Mouse (Mus musculus) bone marrow, adult 2 months (tissue): ENCODE results near the gene Myo1b. TPM values are rescaled to one million over a fixed set of nuclear protein-coding genes. Genes with fewer than 3 reads are reported as not detected.
"Not testable (repeated sequence)": the region's sequence is repeated elsewhere in the genome, so short reads cannot be mapped to it uniquely, and the experiment has no call there.

ENCODE experiments used
- H3K27ac ChIP-seq: fragments of 200-500 bp; 2 replicates; pipeline ENCODE4 v1.5.1; 2012; ENCODE audit warnings: low read depth, mild to moderate bottlenecking, control low read depth, inconsistent platforms, low read length; ENCODE audit not compliant: control insufficient read depth, poor library complexity, insufficient read depth
- H3K4me1 ChIP-seq: fragments of 200-500 bp; 2 replicates; pipeline ENCODE4 v1.6.1; 2011; ENCODE audit warnings: low read length; ENCODE audit not compliant: control insufficient read depth, insufficient read depth
- H3K4me3 ChIP-seq: fragments of 200-500 bp; replicated peaks from 2 replicates; pipeline ENCODE3; 2011; ENCODE audit warnings: mild to moderate bottlenecking, low read depth, low read length, control low read depth; ENCODE audit not compliant: control insufficient read depth
- CTCF ChIP-seq: fragments of 200-500 bp; IDR thresholded peaks from 2 replicates; pipeline ENCODE4 v1.5.1; 2011; ENCODE audit warnings: low read length, control low read depth; ENCODE audit not compliant: control insufficient read depth, insufficient read depth
- POLR2A ChIP-seq: fragments of 200-500 bp; IDR thresholded peaks from 2 replicates; pipeline ENCODE4 v1.6.1; 2011; ENCODE audit warnings: low read depth, mild to moderate bottlenecking, control low read depth, low read length, borderline replicate concordance; ENCODE audit not compliant: control insufficient read depth
- WGBS: fragments of 180-500 bp; shearing (Covaris S2); methylation state at CpG from one replicate; pipeline ENCODE4 v1.1.7; 2018; 5-methylcytosine and 5-hydroxymethylcytosine counted together
- polyA plus RNA-seq: library from polyadenylated mRNA; stranded (reverse); fragments of >200 nt; gene quantifications from 2 replicates; pipeline ENCODE4 v1.2.4, GENCODE M21; 2011; ENCODE audit warnings: low replicate concordance; ENCODE audit not compliant: missing spikeins, insufficient read depth, insufficient read length

Gene Myo1b
- polyA plus RNA-seq, 1 experiment: 5.3 TPM

DNA sequence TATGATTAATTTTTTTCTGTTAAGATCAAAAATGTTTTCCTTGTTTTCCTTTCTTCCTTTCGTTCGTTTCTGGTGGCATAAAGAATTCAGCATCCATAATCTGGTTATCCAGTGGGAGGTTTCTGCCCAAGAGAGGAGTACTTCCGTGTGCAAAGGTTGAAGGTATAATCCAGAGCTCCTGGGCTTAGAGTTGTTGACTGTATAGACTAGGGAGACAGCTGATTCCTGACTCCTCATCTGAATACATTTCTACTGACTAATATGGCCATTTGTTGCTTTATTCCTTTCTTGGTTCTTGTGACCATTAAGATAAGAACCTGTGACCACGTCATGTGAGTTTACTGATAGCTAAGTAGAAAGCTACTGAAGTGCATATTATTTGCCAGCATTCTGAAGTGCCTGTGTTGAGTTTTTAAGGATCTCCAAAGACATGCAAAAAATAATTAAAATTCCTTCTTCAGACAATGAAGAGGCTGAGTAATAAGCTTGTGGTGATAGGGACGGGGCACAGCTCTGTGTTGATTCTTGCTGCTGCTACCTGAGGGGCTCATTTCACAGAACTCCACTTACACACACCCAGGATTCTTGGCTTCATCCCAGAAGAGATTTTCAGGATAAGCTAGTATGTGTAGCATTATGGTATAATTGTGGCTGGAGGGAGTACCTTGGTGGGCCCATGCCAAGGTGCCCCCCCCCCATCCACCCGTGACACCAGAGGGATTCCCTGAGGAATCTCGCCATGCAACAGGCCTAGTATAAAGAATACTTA is 43.2 kb downstream of the Myo1b start:
- 73% methylated on average over 7 of the region's 7 CpGs for WGBS
- no peaks in the 10 kb centered on the region for H3K4me1 ChIP-seq
- no peak overlapping the region for H3K27ac ChIP-seq
- no peak overlapping the region for H3K4me3 ChIP-seq
- TF ChIP-seq CTCF: no peak
- no peak for TF ChIP-seq POLR2A

DNA sequence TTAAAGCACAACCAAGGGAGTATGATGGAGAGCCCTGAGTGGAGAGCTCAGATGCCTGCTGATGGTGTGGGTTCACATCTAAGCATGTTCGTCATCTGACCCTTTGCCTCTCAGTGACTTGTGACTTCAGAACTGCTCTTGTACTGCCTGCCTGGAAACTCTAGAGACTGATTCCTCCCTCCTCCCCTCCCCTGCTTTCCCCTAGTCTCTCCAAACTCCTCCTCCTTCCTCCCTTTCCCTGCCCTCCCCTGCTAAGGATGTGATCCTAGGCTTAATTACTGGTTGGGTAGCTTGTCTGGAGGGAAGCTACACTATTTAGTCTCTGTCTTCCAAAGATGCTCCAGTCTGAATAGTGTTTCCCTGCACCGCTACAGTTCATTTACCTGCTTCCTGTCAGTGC is 44.6 kb downstream of the Myo1b start:
- WGBS: 56% methylated on average over 2 of the region's 2 CpGs
- not testable (repeated sequence) for H3K27ac ChIP-seq, H3K4me1 ChIP-seq, H3K4me3 ChIP-seq

DNA sequence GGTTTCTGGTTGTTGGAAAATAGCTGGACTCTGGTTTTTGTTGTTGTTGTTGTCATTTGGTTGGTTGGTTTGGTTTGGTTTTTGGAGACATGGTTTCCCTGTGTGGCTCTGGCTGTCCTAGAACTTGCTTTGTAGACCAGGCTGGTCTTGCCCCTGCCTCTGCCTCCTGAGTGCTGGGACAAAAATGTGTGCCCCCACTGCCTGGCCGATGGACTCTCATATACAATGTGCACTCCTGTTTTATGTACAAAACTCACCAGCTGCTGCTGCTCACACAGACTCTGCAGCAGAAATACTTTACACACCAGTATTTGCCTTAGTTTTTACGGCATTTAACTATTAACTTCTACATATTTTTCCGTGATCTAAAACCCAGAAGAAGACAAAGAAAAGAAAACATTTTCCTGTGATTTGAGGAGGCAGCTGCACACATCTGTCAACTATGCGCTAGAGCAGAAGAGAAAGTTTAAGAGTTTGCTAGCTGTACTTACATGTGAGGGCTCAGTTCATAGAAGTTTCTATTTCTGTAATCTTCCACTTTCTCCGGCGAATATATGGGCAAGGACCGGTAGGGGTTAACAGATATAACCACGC is 52.9 kb downstream of the Myo1b start:
- no peak overlapping the region for H3K27ac ChIP-seq
- TF ChIP-seq POLR2A (no peak), CTCF (no peak)
- no peaks in the 10 kb centered on the region for H3K4me1 ChIP-seq
- H3K4me3 ChIP-seq: no peak overlapping the region
- 84% methylated on average over 8 of the region's 8 CpGs for WGBS

DNA sequence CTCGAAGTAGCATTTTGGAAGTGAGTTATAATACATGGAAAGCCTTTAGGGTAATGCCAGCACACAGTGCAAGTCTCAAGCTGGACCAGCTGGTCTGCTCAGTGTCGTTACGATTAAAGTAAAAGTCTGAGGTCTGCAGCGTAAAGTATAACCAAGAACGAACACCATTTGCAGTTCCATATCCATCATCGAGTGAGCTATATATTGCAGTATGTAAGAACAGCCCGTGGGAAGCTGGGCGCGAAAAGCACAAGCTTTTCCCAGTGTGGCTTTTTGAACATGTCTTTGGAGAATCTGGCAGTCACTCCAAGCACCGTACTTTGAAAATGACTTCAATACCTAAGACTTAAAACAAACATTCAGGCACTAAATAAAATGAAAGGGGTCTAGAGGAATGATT is 55.0 kb downstream of the Myo1b start:
- Histone ChIP-seq H3K4me1 (no peaks in the 10 kb centered on the region), H3K27ac (no peak overlapping the region), H3K4me3 (no peak overlapping the region)
- TF ChIP-seq CTCF (no peak), POLR2A (no peak)
- 87% methylated on average over 10 of the region's 10 CpGs for WGBS

GRCm38 (mm10) chr1:51856946-51857345 is 58.9 kb downstream of the Myo1b start:
- 82% methylated on average over 4 of the region's 4 CpGs for WGBS

GRCm38 (mm10) chr1:51856245-51856915 is 59.5 kb downstream of the Myo1b start:
- H3K4me3 ChIP-seq: no peak overlapping the region
- no peak overlapping the region for H3K27ac ChIP-seq
- WGBS: 85% methylated on average over 11 of the region's 11 CpGs
- no peak for TF ChIP-seq CTCF
- TF ChIP-seq POLR2A: no peak
- no peaks in the 10 kb centered on the region for H3K4me1 ChIP-seq

More at GRCm38 (mm10) chr1:51856946-51857345, 58.9 kb downstream of the Myo1b start:
- TF ChIP-seq POLR2A (no peak), CTCF (no peak)
- no peak overlapping the region for H3K27ac ChIP-seq
- no peaks in the 10 kb centered on the region for H3K4me1 ChIP-seq
- H3K4me3 ChIP-seq: no peak overlapping the region

GRCm38 (mm10) chr1:51855541-51856244 is 60.2 kb downstream of the Myo1b start:
- H3K4me3 ChIP-seq: no peak overlapping the region
- TF ChIP-seq POLR2A: no peak
- no peak for TF ChIP-seq CTCF
- H3K4me1 ChIP-seq: no peaks in the 10 kb centered on the region
- WGBS: 72% methylated on average over 10 of the region's 10 CpGs
- no peak overlapping the region for H3K27ac ChIP-seq

DNA sequence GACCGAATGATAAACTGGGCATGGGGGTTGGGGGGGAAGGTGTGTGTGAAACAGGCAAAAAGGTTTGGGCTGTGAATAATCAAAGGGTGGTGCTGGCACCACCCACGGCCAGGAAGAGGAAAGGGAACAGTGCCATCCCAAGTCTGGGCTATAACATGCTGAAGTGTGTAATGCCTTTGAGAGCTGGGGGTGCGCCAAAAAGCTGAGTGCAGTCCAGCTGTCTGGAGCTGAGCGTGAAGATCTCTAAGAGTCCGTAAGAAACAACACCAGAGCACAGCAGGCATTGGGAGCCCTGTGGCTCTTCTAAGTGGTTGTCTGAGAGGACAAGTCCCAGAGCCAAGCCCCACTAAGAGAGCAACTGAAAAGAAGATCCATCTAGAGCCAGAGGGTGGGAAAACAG is 63.6 kb downstream of the Myo1b start:
- no peak overlapping the region; the same call in 1 of the 2 replicates for H3K27ac ChIP-seq
- WGBS: 80% methylated on average over 5 of the region's 5 CpGs
- TF ChIP-seq CTCF: no peak
- no peak for TF ChIP-seq POLR2A

More for the DNA sequence above, 63.6 kb downstream of the Myo1b start:
- H3K4me1 ChIP-seq: no peaks in the 10 kb centered on the region; the same call in 1 of the 2 replicates
- H3K4me3 ChIP-seq: no peak overlapping the region
